Mouse (Mus musculus): ENCODE results near the gene Slc13a2. TPM values are rescaled to one million over a fixed set of nuclear protein-coding genes. Genes with fewer than 3 reads are reported as not detected.
A peak's percentile ranks its signal among the peaks of the same experiment; 100 is the strongest.

The Slc13a2 gene
- polyA plus RNA-seq, 1 experiment: not detected

- TF ChIP-seq CTCF (IDR thresholded peaks at IDR 0.05; ENCODE audit: extremely low read depth, insufficient read depth, low read length) (no peak), POLR2A (IDR thresholded peaks at IDR 0.05; ENCODE audit: extremely low read depth, insufficient read depth, low read length) (no peak)
- Histone ChIP-seq H3K27ac (ENCODE audit: insufficient read depth, low read length) (no peak overlapping the region), H3K4me3 (ENCODE audit: insufficient read depth, low read length) (no peak overlapping the region), H3K4me1 (ENCODE audit: control insufficient read depth, insufficient read depth, low read length) (no peaks in the 10 kb centered on the region)
Observed at GRCm38 (mm10) chr11:78401469-78401868, 20.5 kb downstream of the Slc13a2 start.

GRCm38 (mm10) chr11:78400936-78401335 lies 21.1 kb downstream of the Slc13a2 start:
- Histone ChIP-seq H3K27ac (ENCODE audit: insufficient read depth, low read length) (no peak overlapping the region), H3K4me1 (ENCODE audit: control insufficient read depth, insufficient read depth, low read length) (no peaks in the 10 kb centered on the region), H3K4me3 (ENCODE audit: insufficient read depth, low read length) (no peak overlapping the region)
- TF ChIP-seq POLR2A (IDR thresholded peaks at IDR 0.05; ENCODE audit: extremely low read depth, insufficient read depth, low read length) (no peak), CTCF (IDR thresholded peaks at IDR 0.05; ENCODE audit: extremely low read depth, insufficient read depth, low read length) (no peak)

- H3K27ac ChIP-seq (ENCODE audit: insufficient read depth, low read length): no peak overlapping the region
- no peaks in the 10 kb centered on the region for H3K4me1 ChIP-seq (ENCODE audit: control insufficient read depth, insufficient read depth, low read length)
- no peak overlapping the region for H3K4me3 ChIP-seq (ENCODE audit: insufficient read depth, low read length)
- TF ChIP-seq POLR2A (IDR thresholded peaks at IDR 0.05; ENCODE audit: extremely low read depth, insufficient read depth, low read length): no peak
- peak; percentile 100 for TF ChIP-seq CTCF (IDR thresholded peaks at IDR 0.05; ENCODE audit: extremely low read depth, insufficient read depth, low read length)
Observed at GRCm38 (mm10) chr11:78399680-78400079, 22.3 kb downstream of the Slc13a2 start.

GRCm38 (mm10) chr11:78398212-78398611 lies 23.8 kb downstream of the Slc13a2 start:
- no peak overlapping the region for H3K27ac ChIP-seq (ENCODE audit: insufficient read depth, low read length)
- H3K4me1 ChIP-seq (ENCODE audit: control insufficient read depth, insufficient read depth, low read length): no peaks in the 10 kb centered on the region
- no peak overlapping the region for H3K4me3 ChIP-seq (ENCODE audit: insufficient read depth, low read length)
- TF ChIP-seq POLR2A (IDR thresholded peaks at IDR 0.05; ENCODE audit: extremely low read depth, insufficient read depth, low read length) (no peak), CTCF (IDR thresholded peaks at IDR 0.05; ENCODE audit: extremely low read depth, insufficient read depth, low read length) (no peak)

DNA sequence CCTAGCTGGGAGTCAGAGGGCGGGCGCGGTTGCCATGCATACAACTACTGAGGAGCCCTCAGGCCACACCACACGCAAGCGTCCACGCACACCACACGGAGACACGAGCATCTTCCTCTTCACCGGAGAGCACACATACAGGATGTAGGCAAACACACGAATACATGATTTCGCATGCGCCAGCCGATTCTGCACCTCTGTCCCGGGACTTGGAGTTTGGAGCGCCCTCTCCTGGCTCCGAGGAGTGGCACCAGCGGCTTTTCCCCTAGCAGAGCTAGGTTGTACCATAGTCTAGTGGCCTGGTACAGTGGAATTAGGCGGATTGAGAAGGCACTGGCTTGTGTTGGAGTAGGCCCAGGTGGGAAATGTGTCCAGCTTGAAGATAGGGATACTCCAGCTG lies 24.6 kb downstream of the Slc13a2 start:
- no peak for TF ChIP-seq POLR2A (IDR thresholded peaks at IDR 0.05; ENCODE audit: extremely low read depth, insufficient read depth, low read length)
- TF ChIP-seq CTCF (IDR thresholded peaks at IDR 0.05; ENCODE audit: extremely low read depth, insufficient read depth, low read length): peak; percentile 40
- H3K4me1 ChIP-seq (ENCODE audit: control insufficient read depth, insufficient read depth, low read length): no peaks in the 10 kb centered on the region
- no peak overlapping the region for H3K27ac ChIP-seq (ENCODE audit: insufficient read depth, low read length)
- no peak overlapping the region for H3K4me3 ChIP-seq (ENCODE audit: insufficient read depth, low read length)

DNA sequence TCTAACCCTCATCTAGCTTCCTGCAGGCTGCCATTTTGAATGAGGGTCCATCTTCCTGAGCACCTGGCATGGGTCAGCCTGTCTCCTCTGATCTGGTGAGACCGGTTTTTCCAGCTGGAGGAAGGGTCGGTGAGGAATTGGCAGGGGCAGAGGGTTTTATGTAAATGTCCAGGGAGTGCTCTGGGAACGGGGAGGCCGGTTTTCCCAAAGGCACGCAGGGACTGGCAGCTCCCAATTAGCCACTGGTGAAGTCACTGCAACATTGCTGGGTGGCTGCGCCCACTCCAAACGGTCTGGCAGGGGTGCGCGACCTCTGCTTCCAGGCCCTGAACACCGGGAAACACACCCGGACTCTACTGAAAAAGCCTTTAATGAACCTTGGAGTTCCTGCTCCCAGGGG lies 25.1 kb downstream of the Slc13a2 start:
- Histone ChIP-seq H3K27ac (ENCODE audit: insufficient read depth, low read length) (no peak overlapping the region), H3K4me1 (ENCODE audit: control insufficient read depth, insufficient read depth, low read length) (no peaks in the 10 kb centered on the region), H3K4me3 (ENCODE audit: insufficient read depth, low read length) (no peak overlapping the region)
- TF ChIP-seq CTCF (IDR thresholded peaks at IDR 0.05; ENCODE audit: extremely low read depth, insufficient read depth, low read length): no peak
- TF ChIP-seq POLR2A (IDR thresholded peaks at IDR 0.05; ENCODE audit: extremely low read depth, insufficient read depth, low read length): no peak

DNA sequence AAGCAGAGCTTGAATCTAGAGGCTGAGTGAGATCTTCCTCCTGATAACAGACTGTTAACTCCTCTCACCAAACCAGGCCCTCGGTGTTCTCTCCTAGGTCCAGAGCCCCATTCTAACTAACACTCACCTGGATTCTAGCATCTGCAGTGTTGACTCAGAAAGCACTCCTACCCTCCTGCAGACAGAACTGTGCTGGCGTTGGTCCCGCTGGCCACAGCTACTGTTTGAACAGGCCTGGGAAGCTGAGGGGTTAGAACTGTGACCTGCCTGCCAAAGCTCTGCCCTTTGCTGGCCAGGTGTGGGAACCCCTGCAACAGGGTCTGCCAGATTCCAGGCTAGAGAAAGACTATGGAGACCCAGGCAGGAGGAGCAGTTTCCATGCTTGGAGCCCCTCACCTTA lies 29.3 kb downstream of the Slc13a2 start:
- no peak overlapping the region for H3K4me3 ChIP-seq (ENCODE audit: insufficient read depth, low read length)
- no peaks in the 10 kb centered on the region for H3K4me1 ChIP-seq (ENCODE audit: control insufficient read depth, insufficient read depth, low read length)
- TF ChIP-seq POLR2A (IDR thresholded peaks at IDR 0.05; ENCODE audit: extremely low read depth, insufficient read depth, low read length) (no peak), CTCF (IDR thresholded peaks at IDR 0.05; ENCODE audit: extremely low read depth, insufficient read depth, low read length) (no peak)
- H3K27ac ChIP-seq (ENCODE audit: insufficient read depth, low read length): no peak overlapping the region

DNA sequence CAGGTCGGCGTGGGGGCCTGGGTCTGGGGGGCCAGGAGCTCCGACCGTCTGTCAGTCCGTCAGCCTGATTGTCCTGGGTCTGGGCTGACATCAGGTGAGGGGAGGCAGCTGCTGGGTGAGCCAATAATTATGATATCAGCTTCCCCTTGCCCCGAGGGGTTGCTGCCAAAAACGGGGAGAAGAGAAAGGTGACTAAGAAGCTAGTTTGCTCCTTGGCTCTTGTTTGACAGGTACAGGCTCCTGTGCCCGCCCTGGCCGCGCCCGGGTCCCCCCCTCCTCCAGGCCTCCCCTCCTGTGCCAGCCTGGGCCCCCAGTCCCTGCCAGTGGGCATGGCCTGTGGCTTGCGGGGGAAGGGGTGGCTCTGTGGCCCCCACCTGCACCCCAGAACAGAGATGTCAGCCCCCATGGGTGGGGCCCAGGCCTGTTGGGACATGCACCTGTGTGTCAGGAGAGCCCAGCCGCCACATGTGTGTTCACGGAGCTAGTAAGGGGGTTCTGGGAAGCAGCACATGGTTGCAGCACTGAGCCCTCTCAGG lies 35.4 kb downstream of the Slc13a2 start, which contains the start of gene Foxn1:
TSS of gene Foxn1 (minus strand) at position 51 of the 536 bp plus-strand sequence.
- Histone ChIP-seq H3K4me3 (ENCODE audit: insufficient read depth, low read length) (no peak within 1 kb of the TSS), H3K4me1 (ENCODE audit: control insufficient read depth, insufficient read depth, low read length) (no peaks in the 10 kb centered on the region), H3K27ac (ENCODE audit: insufficient read depth, low read length) (no peak within 1 kb of the TSS)
- no peak for TF ChIP-seq POLR2A (IDR thresholded peaks at IDR 0.05; ENCODE audit: extremely low read depth, insufficient read depth, low read length)
- no peak for TF ChIP-seq CTCF (IDR thresholded peaks at IDR 0.05; ENCODE audit: extremely low read depth, insufficient read depth, low read length)

DNA sequence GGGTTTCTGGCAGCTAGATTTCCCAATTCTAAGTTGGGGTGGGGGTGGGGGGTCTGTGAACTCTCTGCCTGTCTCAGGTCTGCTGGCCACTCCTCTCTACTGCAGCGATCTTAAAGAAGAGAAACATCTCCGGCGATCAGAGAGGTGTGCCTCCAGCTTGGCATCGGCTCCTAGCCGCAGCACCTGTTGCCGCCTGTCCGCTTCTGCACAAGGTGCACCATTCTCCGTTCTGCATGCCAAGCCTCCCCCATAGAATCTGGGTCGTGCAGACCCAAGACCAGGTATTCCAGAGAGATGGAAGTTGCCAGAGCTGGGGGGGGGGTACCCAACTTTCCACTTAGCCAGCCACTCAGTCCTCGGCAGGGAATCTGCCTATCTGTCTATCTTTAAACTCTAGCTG lies 36.2 kb downstream of the Slc13a2 start:
- Histone ChIP-seq H3K27ac (ENCODE audit: insufficient read depth, low read length) (no peak overlapping the region), H3K4me1 (ENCODE audit: control insufficient read depth, insufficient read depth, low read length) (no peaks in the 10 kb centered on the region), H3K4me3 (ENCODE audit: insufficient read depth, low read length) (no peak overlapping the region)
- TF ChIP-seq POLR2A (IDR thresholded peaks at IDR 0.05; ENCODE audit: extremely low read depth, insufficient read depth, low read length): no peak
- no peak for TF ChIP-seq CTCF (IDR thresholded peaks at IDR 0.05; ENCODE audit: extremely low read depth, insufficient read depth, low read length)

DNA sequence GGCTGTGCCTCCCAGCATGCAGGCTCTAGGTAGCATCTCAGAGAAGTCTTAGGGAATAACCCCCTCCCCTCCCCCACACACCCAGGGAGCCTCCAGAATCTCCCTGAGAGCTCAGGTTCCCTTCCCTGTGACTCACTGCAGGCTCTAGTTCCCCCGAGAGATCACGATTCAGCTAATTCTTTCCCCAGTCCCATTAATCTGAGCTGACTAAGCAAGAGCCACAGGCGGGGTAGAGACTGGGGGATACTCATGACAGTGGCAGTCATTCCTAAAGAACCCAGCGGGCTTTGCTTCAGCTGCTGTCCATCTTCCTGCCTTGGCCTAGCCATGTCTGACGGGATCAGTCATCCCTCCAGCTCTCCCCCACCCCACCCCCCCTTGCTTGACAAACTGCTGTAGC lies 39.3 kb downstream of the Slc13a2 start:
- TF ChIP-seq POLR2A (IDR thresholded peaks at IDR 0.05; ENCODE audit: extremely low read depth, insufficient read depth, low read length): no peak
- TF ChIP-seq CTCF (IDR thresholded peaks at IDR 0.05; ENCODE audit: extremely low read depth, insufficient read depth, low read length): no peak
- Histone ChIP-seq H3K4me1 (ENCODE audit: control insufficient read depth, insufficient read depth, low read length) (no peaks in the 10 kb centered on the region), H3K27ac (ENCODE audit: insufficient read depth, low read length) (no peak overlapping the region)

More for the DNA sequence above, 39.3 kb downstream of the Slc13a2 start:
- no peak overlapping the region for H3K4me3 ChIP-seq (ENCODE audit: insufficient read depth, low read length)

Data from cortical plate, adult 2 months (tissue).